Mouse (Mus musculus) thymus, adult 2 months (tissue): Measurements from ENCODE around the gene Crx.

ENCODE experiments used
- CTCF ChIP-seq: fragments of 200-500 bp; IDR thresholded peaks from 2 replicates; pipeline ENCODE4 v1.5.1; 2012; ENCODE audit warnings: mild to moderate bottlenecking, control low read depth, low read length, moderate library complexity, borderline replicate concordance; ENCODE audit not compliant: control insufficient read depth, poor library complexity, insufficient read depth; ENCODE audit errors: extremely low read depth
- POLR2A ChIP-seq: fragments of 200-500 bp; IDR thresholded peaks from 2 replicates; pipeline ENCODE4 v1.6.1; 2012; ENCODE audit warnings: mild to moderate bottlenecking, low read length, control low read depth, moderate library complexity; ENCODE audit not compliant: control insufficient read depth, poor library complexity, insufficient read depth; ENCODE audit errors: extremely low read depth

- no peak for TF ChIP-seq CTCF
- no peak for TF ChIP-seq POLR2A
Measured at GRCm38 (mm10) chr7:15920645-15921190, 41.0 kb upstream of the Crx start.
